Mouse (Mus musculus) liver, embryonic 16.5 days (tissue): ENCODE measurements at regions not wholly inside any gene's neighbourhood (a gene's known extent, or its start where the extent isn't known, plus 50 kb on each side); places are given as distances from the start of the nearest gene placed in this dataset.

Experiments
- ATAC-seq: fragments of 200-750 bp; cut with Nextera tagmentation; 2 replicates; pipeline ENCODE4 v1.8.0; 2017; ENCODE audit warnings: low read depth, mild to moderate bottlenecking, moderate number of reproducible peaks, moderate library complexity
- H3K27ac ChIP-seq: fragments of 300-500 bp; sonication (generic); 2 replicates; pipeline ENCODE4 v1.5.1; 2014; ENCODE audit warnings: mild to moderate bottlenecking, low read length
- H3K27me3 ChIP-seq: fragments of 300-500 bp; sonication (generic); 2 replicates; pipeline ENCODE4 v1.6.1; 2014; ENCODE audit warnings: low read depth, low read length, mixed read lengths; ENCODE audit not compliant: control insufficient read depth, insufficient read depth
- H3K36me3 ChIP-seq: fragments of 300-500 bp; sonication (generic); 2 replicates; pipeline ENCODE4 v1.6.1; 2014; ENCODE audit warnings: mild to moderate bottlenecking; ENCODE audit not compliant: control insufficient read depth, insufficient read depth
- H3K4me1 ChIP-seq: fragments of 300-500 bp; sonication (generic); 2 replicates; pipeline ENCODE4 v1.6.1; 2014; ENCODE audit warnings: low read depth, low read length, mixed read lengths; ENCODE audit not compliant: control insufficient read depth
- H3K4me2 ChIP-seq: fragments of 300-500 bp; sonication (generic); 2 replicates; pipeline ENCODE4 v1.6.1; 2014; ENCODE audit warnings: low read depth, low read length, mixed read lengths
- H3K4me3 ChIP-seq: fragments of 300-500 bp; sonication (generic); 2 replicates; pipeline ENCODE4 v1.5.1; 2014; ENCODE audit warnings: low read depth, mild to moderate bottlenecking, low read length
- H3K9ac ChIP-seq: fragments of 300-500 bp; sonication (generic); 2 replicates; pipeline ENCODE4 v1.6.1; 2014; ENCODE audit warnings: low read depth, low read length
- H3K9me3 ChIP-seq: fragments of 300-500 bp; sonication (generic); replicated peaks from 2 replicates; pipeline ENCODE4 v1.6.1; 2016; ENCODE audit warnings: low read length; ENCODE audit not compliant: control insufficient read depth
- WGBS: fragments of 180-500 bp; shearing (Covaris S2); extraction: QIAGEN DNeasy Blood & Tissue Kit; methylation state at CpG from one replicate; pipeline ENCODE4 v1.1.7; 2014; ENCODE audit not compliant: insufficient replicate concordance; 5-methylcytosine and 5-hydroxymethylcytosine counted together

GRCm38 (mm10) chr12:20231528-20231927 is 277.2 kb downstream of the Gm21863 start:
- H3K9ac ChIP-seq: no peak overlapping the region
- no peaks in the 10 kb centered on the region for H3K36me3 ChIP-seq
- ATAC-seq: no peak
- H3K9me3 ChIP-seq: peaks cover 68% of the 10 kb centered on the region
- H3K4me3 ChIP-seq: no peak overlapping the region
- H3K4me1 ChIP-seq: no peaks in the 10 kb centered on the region
- no peak overlapping the region for H3K4me2 ChIP-seq
- H3K27ac ChIP-seq: no peak overlapping the region
- WGBS: 55% methylated on average over 12 of the region's 12 CpGs
- H3K27me3 ChIP-seq: no peaks in the 10 kb centered on the region

GRCm38 (mm10) chr12:20231986-20232541 is 277.8 kb downstream of the Gm21863 start:
- H3K9me3 ChIP-seq: peaks cover 63% of the 10 kb centered on the region
- H3K27ac ChIP-seq: no peak overlapping the region
- no peaks in the 10 kb centered on the region for H3K36me3 ChIP-seq
- H3K9ac ChIP-seq: no peak overlapping the region
- 53% methylated on average over 14 of the region's 14 CpGs for WGBS
- no peak overlapping the region for H3K4me2 ChIP-seq
- ATAC-seq: no peak
- no peak overlapping the region for H3K4me3 ChIP-seq
- no peaks in the 10 kb centered on the region for H3K4me1 ChIP-seq
- no peaks in the 10 kb centered on the region for H3K27me3 ChIP-seq

DNA sequence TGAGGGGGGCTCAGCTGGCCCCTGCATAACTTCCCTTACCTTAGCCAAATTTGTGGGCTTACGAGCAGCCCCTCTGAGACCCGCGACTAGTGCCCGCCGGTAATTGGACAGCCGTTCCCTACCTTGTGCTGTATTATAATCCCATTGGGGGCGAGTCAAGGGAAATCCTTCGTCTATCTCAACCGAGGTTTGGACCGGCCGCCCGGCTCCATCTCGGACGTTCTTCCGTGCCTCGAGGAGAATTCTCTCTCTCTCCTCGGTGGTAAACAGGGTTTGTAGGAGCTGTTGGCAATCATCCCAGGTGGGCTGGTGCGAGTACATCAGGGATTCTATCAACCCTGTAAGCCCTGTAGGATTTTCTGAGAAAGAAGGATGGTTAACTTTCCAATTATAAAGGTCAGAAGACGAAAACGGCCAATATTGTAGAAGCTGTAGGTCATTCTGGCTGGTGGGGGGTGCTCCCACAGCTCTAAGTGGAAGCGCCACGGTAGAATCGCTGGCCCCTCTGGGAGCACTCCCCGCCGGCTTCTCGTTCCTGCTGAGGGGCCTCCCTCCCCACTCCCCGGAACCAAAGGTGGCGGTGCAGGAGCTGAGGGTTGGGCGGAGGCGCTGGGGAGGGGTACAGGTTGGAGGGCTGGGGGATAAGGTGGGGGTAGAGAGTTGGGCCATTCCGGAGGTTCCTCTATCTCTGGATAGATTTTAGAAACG is 278.6 kb downstream of the Gm21863 start:
- peak; percentile 49 for ATAC-seq
- 56% methylated on average over 32 of the region's 32 CpGs for WGBS
- Histone ChIP-seq H3K4me1 (no peaks in the 10 kb centered on the region), H3K36me3 (no peaks in the 10 kb centered on the region), H3K27me3 (no peaks in the 10 kb centered on the region), H3K9me3 (peaks cover 55% of the 10 kb centered on the region), H3K4me3 (no peak overlapping the region), H3K4me2 (no peak overlapping the region), H3K9ac (no peak overlapping the region), H3K27ac (no peak overlapping the region)

- H3K4me3 ChIP-seq: no peak overlapping the region
- H3K36me3 ChIP-seq: no peaks in the 10 kb centered on the region
- no peaks in the 10 kb centered on the region for H3K27me3 ChIP-seq
- no peak overlapping the region for H3K9ac ChIP-seq
- H3K27ac ChIP-seq: no peak overlapping the region
- no peak overlapping the region for H3K4me2 ChIP-seq
- 59% methylated on average over 17 of the region's 17 CpGs for WGBS
- no peaks in the 10 kb centered on the region for H3K4me1 ChIP-seq
- H3K9me3 ChIP-seq: peaks cover 50% of the 10 kb centered on the region
- ATAC-seq: 0 out of 2 replicates have a peak, but pooled peaks have one; percentile 4
Measured at GRCm38 (mm10) chr12:20233454-20233831, 279.1 kb downstream of the Gm21863 start.

- no peaks in the 10 kb centered on the region for H3K4me1 ChIP-seq
- 61% methylated on average over 25 of the region's 25 CpGs for WGBS
- no peak overlapping the region for H3K4me3 ChIP-seq
- no peak overlapping the region for H3K27ac ChIP-seq
- no peak overlapping the region for H3K4me2 ChIP-seq
- no peak overlapping the region for H3K9ac ChIP-seq
- no peaks in the 10 kb centered on the region for H3K36me3 ChIP-seq
- H3K27me3 ChIP-seq: no peaks in the 10 kb centered on the region
- peaks cover 47% of the 10 kb centered on the region for H3K9me3 ChIP-seq
- peak; percentile 45 for ATAC-seq
Measured at GRCm38 (mm10) chr12:20233871-20234307, 279.6 kb downstream of the Gm21863 start.
